Mouse (Mus musculus) MEL (cell line): Measurements from ENCODE around the gene Sox15. TPM values are rescaled to one million over a fixed set of nuclear protein-coding genes. Genes with fewer than 3 reads are reported as not detected.

Source experiments
- DNase-seq: peaks from one replicate; pipeline ENCODE4 v3.0.0; 2011; ENCODE audit warnings: low read depth, low spot score
- H3K27ac ChIP-seq: 2 replicates; pipeline ENCODE4 v1.5.1; 2012; ENCODE audit warnings: low read depth, mild to moderate bottlenecking, control low read depth, low read length, moderate library complexity; ENCODE audit not compliant: control insufficient read depth
- H3K27me3 ChIP-seq, 2 experiments: fragments of 150-350 bp in 1 of 2; sonication (generic) in 1 of 2; 2 replicates each; pipeline ENCODE4 v1.6.1; 2012; ENCODE audit warnings: low read length in 2 of 2, mild to moderate bottlenecking in 2 of 2, improper control_type of control experiment in 1 of 2, moderate library complexity in 1 of 2; ENCODE audit not compliant: insufficient read depth in 2 of 2, control insufficient read depth in 1 of 2
- H3K36me3 ChIP-seq, 2 experiments: 2 replicates each; pipeline ENCODE4 v1.6.1; 2012 to 2014; ENCODE audit warnings: low read length in 2 of 2, improper control_type of control experiment in 1 of 2, inconsistent platforms in 1 of 2, mild to moderate bottlenecking in 1 of 2; ENCODE audit not compliant: insufficient read depth in 2 of 2, control insufficient read depth in 1 of 2
- H3K4me1 ChIP-seq, 2 experiments: fragments of 150-350 bp in 1 of 2; sonication (generic) in 1 of 2; 2 replicates each; pipeline ENCODE4 v1.6.1; 2012; ENCODE audit warnings: low read length in 2 of 2, improper control_type of control experiment in 1 of 2, mild to moderate bottlenecking in 1 of 2; ENCODE audit not compliant: insufficient read depth in 2 of 2, control insufficient read depth in 1 of 2
- H3K4me3 ChIP-seq, 2 experiments: fragments of 150-350 bp in 1 of 2; sonication (generic) in 1 of 2; 2 replicates each; pipeline ENCODE4 v1.5.1; 2012; ENCODE audit warnings: low read depth in 2 of 2, low read length in 2 of 2, mild to moderate bottlenecking in 2 of 2, moderate library complexity in 2 of 2, control low read depth in 1 of 2, improper control_type of control experiment in 1 of 2; ENCODE audit not compliant: control insufficient read depth in 1 of 2, insufficient read depth in 1 of 2
- H3K79me2 ChIP-seq: 2 replicates; pipeline ENCODE4 v1.6.1; 2012; ENCODE audit warnings: mild to moderate bottlenecking, low read length, moderate library complexity; ENCODE audit not compliant: control insufficient read depth, poor library complexity, insufficient read depth
- H3K9ac ChIP-seq: 2 replicates; pipeline ENCODE4 v1.6.1; 2012; ENCODE audit warnings: low read depth, mild to moderate bottlenecking, control low read depth, low read length, moderate library complexity; ENCODE audit not compliant: control insufficient read depth, poor library complexity, severe bottlenecking
- H3K9me3 ChIP-seq: fragments of 150-350 bp; sonication (generic); replicated peaks from 2 replicates; pipeline ENCODE4 v1.6.1; 2012; ENCODE audit warnings: mild to moderate bottlenecking, low read length, improper control_type of control experiment, moderate library complexity; ENCODE audit not compliant: insufficient read depth
- BHLHE40 ChIP-seq: IDR thresholded peaks from 2 replicates; pipeline ENCODE4 v1.6.1; 2012; ENCODE audit warnings: low read depth, mild to moderate bottlenecking, inconsistent platforms, low read length, improper control_type of control experiment, borderline replicate concordance
- ELF1 ChIP-seq: IDR thresholded peaks from 2 replicates; pipeline ENCODE4 v1.6.1; 2014; ENCODE audit warnings: low read depth, mild to moderate bottlenecking, inconsistent platforms, low read length, improper control_type of control experiment, moderate library complexity
- GABPA ChIP-seq: IDR thresholded peaks from 2 replicates; pipeline ENCODE4 v1.6.1; 2012; ENCODE audit warnings: low read depth, mild to moderate bottlenecking, inconsistent platforms, low read length, improper control_type of control experiment, moderate library complexity
- GATA1 ChIP-seq: IDR thresholded peaks from 2 replicates; pipeline ENCODE4 v1.6.1; 2011; ENCODE audit warnings: low read depth, low read length, improper control_type of control experiment
- JUND ChIP-seq: IDR thresholded peaks from 2 replicates; pipeline ENCODE4 v1.6.1; 2011; ENCODE audit warnings: low read depth, mild to moderate bottlenecking, improper control_type of control experiment, low read length
- KAT2A ChIP-seq: conservative IDR thresholded peaks from 2 replicates; pipeline ENCODE4 v1.6.1; 2012; ENCODE audit warnings: low read depth, low read length, improper control_type of control experiment, inconsistent platforms
- MXI1 ChIP-seq: IDR thresholded peaks from 2 replicates; pipeline ENCODE4 v1.6.1; 2011; ENCODE audit warnings: mild to moderate bottlenecking, low read depth, low read length, improper control_type of control experiment
- NRF1 ChIP-seq: IDR thresholded peaks from 2 replicates; pipeline ENCODE4 v1.6.1; 2014; ENCODE audit warnings: low read depth, mild to moderate bottlenecking, inconsistent platforms, low read length, improper control_type of control experiment, moderate library complexity; ENCODE audit not compliant: poor library complexity, insufficient read depth, severe bottlenecking
- POLR2AphosphoS2 ChIP-seq: IDR thresholded peaks from 2 replicates; pipeline ENCODE4 v1.6.1; 2011; ENCODE audit warnings: low read length, improper control_type of control experiment
- POLR2AphosphoS5 ChIP-seq: IDR thresholded peaks from 2 replicates; pipeline ENCODE4 v1.6.1; 2012; ENCODE audit warnings: low read depth, borderline replicate concordance, mild to moderate bottlenecking, inconsistent platforms, low read length, moderate library complexity, mixed read lengths
- RAD21 ChIP-seq: IDR thresholded peaks from 2 replicates; pipeline ENCODE4 v1.6.1; 2011; ENCODE audit warnings: mild to moderate bottlenecking, low read depth, low read length, improper control_type of control experiment
- RCOR1 ChIP-seq: IDR thresholded peaks from 2 replicates; pipeline ENCODE4 v1.6.1; 2012; ENCODE audit warnings: low read depth, mild to moderate bottlenecking, inconsistent platforms, low read length, improper control_type of control experiment
- TBP ChIP-seq: IDR thresholded peaks from 2 replicates; pipeline ENCODE4 v1.8.0; 2011; ENCODE audit warnings: low read depth, low read length, improper control_type of control experiment
- TCF12 ChIP-seq: IDR thresholded peaks from 2 replicates; pipeline ENCODE4 v1.6.1; 2014; ENCODE audit warnings: low read depth, mild to moderate bottlenecking, inconsistent platforms, low read length, improper control_type of control experiment, moderate library complexity
- UBTF ChIP-seq: IDR thresholded peaks from 2 replicates; pipeline ENCODE4 v1.6.1; 2012; ENCODE audit warnings: low read depth, mild to moderate bottlenecking, inconsistent platforms, low read length, improper control_type of control experiment, moderate library complexity, borderline replicate concordance; ENCODE audit not compliant: insufficient read depth
- USF1 ChIP-seq: IDR thresholded peaks from 2 replicates; pipeline ENCODE4 v1.6.1; 2014; ENCODE audit warnings: low read depth, mild to moderate bottlenecking, inconsistent platforms, low read length, improper control_type of control experiment, moderate library complexity
- USF2 ChIP-seq, 2 experiments: IDR thresholded peaks; 2 replicates each; pipeline ENCODE4 v1.6.1; 2011 to 2012; ENCODE audit warnings: improper control_type of control experiment in 2 of 2, low read length in 2 of 2, borderline replicate concordance in 1 of 2, inconsistent platforms in 1 of 2, low read depth in 1 of 2, mild to moderate bottlenecking in 1 of 2; ENCODE audit not compliant: insufficient read depth in 1 of 2
- ZMIZ1 ChIP-seq: IDR thresholded peaks from 2 replicates; pipeline ENCODE4 v1.6.1; 2012; ENCODE audit warnings: low read depth, mild to moderate bottlenecking, inconsistent platforms, low read length, improper control_type of control experiment, moderate library complexity
- polyA plus RNA-seq, 2 experiments: library from polyadenylated mRNA; stranded (reverse) in 1 of 2; unstranded in 1 of 2; fragments of >175 nt in 1 of 2; fragments of >200 nt in 1 of 2; gene quantifications; 2 replicates each; pipeline versions ENCODE4 v1.2.1 to v1.2.4; 2012; ENCODE audit warnings: low replicate concordance in 2 of 2, low read depth in 1 of 2; ENCODE audit not compliant: insufficient read length in 2 of 2, insufficient read depth in 1 of 2, missing spikeins in 1 of 2
- total RNA-seq: library from RNA; depleted of rRNA; stranded (reverse); fragments of 300-350 nt; gene quantifications from 2 replicates; pipeline ENCODE4 v1.2.3, GENCODE M21; 2012

Gene Sox15
- total and polyA plus RNA-seq, 3 experiments = 0.11 TPM; not detected in 2

- TF ChIP-seq UBTF = no peak
- peak; percentile 83 for TF ChIP-seq GATA1
Observed at GRCm38 (mm10) chr11:69620394-69621081, 34.6 kb upstream of the Sox15 start (continued).

GRCm38 (mm10) chr11:69621571-69622268 lies 33.4 kb upstream of the Sox15 start, which contains the start of gene Sat2:
Sat2 (plus strand) TSS chr11:69622024.
- DNase-seq = no peak
- peaks cover 0 to 10% of the 10 kb centered on the region in 2 experiments; a peak in 2 of 4 replicates for H3K36me3 ChIP-seq
- H3K79me2 ChIP-seq = no peaks in the 10 kb centered on the region
- H3K9ac ChIP-seq = 0 out of 2 replicates have a peak within 1 kb of the TSS, but pooled peaks have one; percentile 20
- H3K4me3 ChIP-seq = no peak within 1 kb of the TSS
- H3K27me3 ChIP-seq = no peaks in the 10 kb centered on the region
- H3K27ac ChIP-seq = peak within 1 kb of the TSS; percentile 26
- H3K4me1 ChIP-seq = peaks cover 6 to 12% of the 10 kb centered on the region in 2 experiments
- TF ChIP-seq ELF1 (no peak), BHLHE40 (no peak), USF2 (IDR thresholded peaks at IDR 0.05; ENCODE audit: borderline replicate concordance in 1 of 2, insufficient read depth in 1 of 2, low read depth in 1 of 2, low read length in 2 of 2) (no peak), POLR2AphosphoS5 (no peak), NRF1 (no peak), RAD21 (no peak)
- H3K9me3 ChIP-seq = no peaks in the 10 kb centered on the region

DNA sequence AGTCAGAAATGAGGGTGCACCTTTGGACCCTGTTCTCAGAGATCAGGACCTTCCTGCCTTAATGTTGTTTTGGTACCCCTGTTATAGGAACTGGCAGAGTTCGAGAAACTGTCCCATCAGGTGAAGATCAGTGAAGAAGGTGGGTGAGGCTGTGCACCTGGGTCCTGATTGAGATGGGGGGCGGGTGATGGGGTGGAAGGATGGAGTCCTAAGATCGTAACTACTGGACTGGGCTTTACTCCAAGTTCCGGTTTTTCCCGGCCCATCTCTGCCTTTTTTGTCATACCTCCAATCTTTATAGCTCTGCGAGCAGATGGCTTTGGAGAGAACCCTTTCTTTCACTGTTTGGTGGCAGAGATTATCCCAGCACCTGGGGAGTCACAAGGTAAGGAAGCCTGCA lies 32.7 kb upstream of the Sox15 start:
- H3K79me2 ChIP-seq = no peaks in the 10 kb centered on the region
- H3K9ac ChIP-seq = no peak overlapping the region
- peaks cover 6 to 12% of the 10 kb centered on the region in 2 experiments for H3K4me1 ChIP-seq
- TF ChIP-seq NRF1 = no peak
- TF ChIP-seq RCOR1 = no peak
- no peak for TF ChIP-seq TCF12
- no peak for TF ChIP-seq BHLHE40
- no peak for TF ChIP-seq GABPA
- no peak for TF ChIP-seq POLR2AphosphoS2
- no peak for TF ChIP-seq ELF1
- no peak for TF ChIP-seq USF1
- no peak for TF ChIP-seq TBP
- TF ChIP-seq RAD21 = no peak
- no peak for TF ChIP-seq ZMIZ1
- no peak for TF ChIP-seq KAT2A
- no peak for TF ChIP-seq JUND
- no peak for TF ChIP-seq MXI1
- no peak for DNase-seq
- H3K4me3 ChIP-seq = no peak overlapping the region
- H3K27me3 ChIP-seq = no peaks in the 10 kb centered on the region
- H3K36me3 ChIP-seq = peaks cover 0 to 10% of the 10 kb centered on the region in 2 experiments; a peak in 2 of 4 replicates
- H3K27ac ChIP-seq = no peak overlapping the region
- no peaks in the 10 kb centered on the region for H3K9me3 ChIP-seq
